Mouse (Mus musculus): ENCODE measurements at regions not wholly inside any gene's neighbourhood (a gene's known extent, or its start where the extent isn't known, plus 50 kb on each side); places are given as distances from the start of the nearest gene placed in this dataset.

DNA sequence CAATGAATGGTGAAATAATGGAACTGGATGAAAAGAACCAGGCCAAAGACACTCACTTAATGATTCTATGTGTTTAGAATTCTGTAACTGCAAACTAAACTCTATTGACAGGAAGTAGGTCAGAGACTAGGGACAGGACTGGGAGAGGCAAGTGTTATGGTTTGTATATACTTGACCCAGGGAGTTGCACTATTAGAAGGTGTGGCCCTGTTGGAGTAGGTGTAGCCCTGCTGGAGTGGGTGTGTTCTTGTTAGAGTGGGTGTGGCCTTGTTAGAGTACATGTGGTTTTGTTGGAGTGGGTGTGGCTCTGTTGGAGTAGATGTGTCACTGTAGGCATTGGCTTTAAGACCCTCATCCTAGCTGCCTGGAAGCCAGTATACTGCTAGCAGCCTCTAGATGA lies 93.0 kb upstream of the Npas2 start:
- DNase-seq (ENCODE audit: low read depth, low spot score): no peak

DNA sequence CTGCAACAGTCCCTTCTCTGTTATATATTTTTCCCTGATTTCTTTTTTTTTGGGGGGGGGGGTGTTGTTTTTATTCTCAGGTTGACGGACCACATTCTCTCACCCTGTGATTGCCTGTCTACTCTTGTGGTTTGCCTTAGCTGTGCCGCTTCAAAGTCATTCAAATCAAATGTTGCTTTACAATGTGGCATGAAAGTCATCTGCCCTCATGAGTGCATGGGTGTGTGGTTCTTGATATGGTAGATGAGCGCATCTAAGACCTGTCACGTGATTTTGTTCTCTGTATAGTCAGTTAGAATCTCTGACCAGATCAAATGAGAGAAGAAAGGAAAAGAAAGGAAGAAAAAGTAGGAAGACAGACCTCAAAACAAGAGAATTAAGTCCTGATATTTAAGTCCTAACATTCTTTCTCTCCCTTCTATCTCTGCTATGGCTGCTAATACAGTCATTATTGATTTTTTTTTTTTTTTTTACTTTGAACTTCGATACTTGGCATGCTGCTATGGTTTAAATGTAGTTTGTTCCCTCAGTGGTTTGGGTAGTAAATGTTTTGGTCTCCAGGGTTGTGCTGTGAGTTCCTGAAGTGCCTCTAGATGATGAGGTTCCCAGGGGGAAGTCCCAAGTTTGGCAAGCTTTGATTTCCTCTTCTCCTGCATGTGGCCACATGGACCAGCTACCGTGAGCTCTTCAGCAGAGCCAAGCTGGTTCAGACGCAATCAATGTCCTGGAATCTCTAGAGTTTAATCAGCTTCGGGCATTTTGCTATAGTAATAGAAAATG lies 91.2 kb upstream of the Npas2 start:
- DNase-seq (ENCODE audit: low read depth, low spot score): no peak

DNA sequence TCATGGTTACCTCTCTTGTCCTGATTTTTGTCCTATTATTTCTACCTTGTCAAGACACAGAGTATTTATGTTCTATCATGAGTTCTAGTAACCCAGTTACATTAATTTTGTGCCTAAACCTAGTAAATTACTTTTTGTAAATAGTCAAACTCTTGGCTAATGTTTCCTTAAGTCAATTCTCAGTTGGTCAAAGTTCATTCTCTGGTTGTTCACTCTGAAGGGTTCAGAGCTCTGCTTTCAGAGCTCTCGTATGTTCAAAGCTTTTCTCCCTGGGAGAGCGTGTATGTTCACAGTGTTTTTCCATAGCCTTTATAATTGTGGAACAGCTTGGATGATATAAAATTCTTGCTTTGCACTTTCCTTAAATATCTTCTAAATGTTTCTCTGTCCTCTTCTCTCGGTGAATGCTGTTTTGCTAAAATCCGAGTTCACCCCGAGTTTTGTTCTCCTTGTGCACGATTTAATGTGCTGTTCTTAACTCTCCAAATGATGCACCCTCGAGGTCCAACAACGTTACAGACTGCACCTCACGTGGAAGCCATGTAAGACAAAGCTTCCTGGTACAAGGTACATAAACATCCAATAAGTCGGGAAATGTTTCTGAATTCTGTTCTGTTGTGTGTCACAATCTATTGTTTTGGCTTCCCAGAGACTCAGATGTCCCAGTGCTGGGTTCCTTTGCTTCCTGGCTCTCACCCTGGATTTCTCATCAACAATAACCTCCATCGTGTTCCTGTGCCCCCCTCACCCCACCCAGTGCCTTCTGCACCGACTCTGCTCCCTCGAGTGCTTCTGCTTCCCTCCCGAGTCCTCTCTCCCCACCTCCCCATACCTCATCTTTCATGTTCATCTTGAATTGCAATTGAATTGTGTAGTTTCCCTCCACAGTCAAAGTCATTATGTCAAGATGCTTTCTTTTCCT lies 90.3 kb upstream of the Npas2 start:
- no peak for DNase-seq (ENCODE audit: low read depth, low spot score)

DNA sequence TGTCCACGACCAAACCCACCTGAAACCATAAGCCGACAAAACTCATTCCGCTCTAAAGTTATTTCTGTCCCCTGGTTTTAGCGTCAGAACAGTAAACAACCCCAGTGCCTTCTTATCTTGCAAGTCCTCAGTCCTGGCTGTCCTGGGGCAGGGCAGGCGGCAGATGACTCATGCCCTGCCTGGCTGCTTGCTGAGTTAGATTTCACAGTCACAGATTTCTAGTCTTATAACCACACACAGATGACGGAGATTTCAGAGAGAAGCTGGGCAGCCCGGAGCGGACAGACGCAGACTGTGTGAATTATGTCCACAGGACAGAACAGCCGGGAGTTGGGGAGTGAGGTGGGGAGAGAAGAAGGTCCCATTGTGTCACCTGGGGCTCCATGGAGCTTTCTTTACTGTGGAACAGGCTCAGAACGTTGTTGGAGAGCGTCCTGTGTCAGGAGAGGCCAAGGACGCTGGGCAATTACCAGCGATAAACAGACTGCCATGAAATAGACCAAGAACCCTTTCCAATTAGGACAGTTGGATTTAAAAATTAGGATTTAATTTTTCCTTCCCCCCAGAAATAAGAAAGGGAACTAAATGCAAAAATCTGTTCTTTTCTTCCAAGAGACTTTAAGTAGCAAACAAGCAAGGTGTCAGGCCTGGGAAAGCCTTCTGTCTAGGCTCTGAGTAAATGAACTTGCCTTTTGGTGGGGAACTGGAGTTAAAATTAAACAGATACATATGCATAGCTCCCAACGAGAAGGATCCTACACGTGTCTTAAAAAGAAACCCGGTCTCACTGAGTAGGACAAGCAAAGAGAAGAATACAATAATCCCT lies 87.8 kb upstream of the Npas2 start:
- DNase-seq (ENCODE audit: low read depth, low spot score): no peak

DNA sequence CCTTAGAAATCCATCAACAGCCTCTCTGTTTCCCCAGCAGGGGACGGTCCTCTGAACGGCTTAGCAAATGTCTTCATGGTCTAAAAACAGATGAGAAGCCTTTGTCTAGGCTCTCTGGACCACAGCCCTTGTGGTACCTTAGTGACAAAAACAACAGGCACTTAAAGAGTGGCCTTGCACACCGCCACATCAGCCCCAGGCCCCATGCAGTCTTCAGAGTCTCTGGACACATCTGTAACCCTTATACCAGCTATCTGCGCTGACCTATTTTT lies 87.2 kb upstream of the Npas2 start:
- no peak for DNase-seq (ENCODE audit: low read depth, low spot score)

DNA sequence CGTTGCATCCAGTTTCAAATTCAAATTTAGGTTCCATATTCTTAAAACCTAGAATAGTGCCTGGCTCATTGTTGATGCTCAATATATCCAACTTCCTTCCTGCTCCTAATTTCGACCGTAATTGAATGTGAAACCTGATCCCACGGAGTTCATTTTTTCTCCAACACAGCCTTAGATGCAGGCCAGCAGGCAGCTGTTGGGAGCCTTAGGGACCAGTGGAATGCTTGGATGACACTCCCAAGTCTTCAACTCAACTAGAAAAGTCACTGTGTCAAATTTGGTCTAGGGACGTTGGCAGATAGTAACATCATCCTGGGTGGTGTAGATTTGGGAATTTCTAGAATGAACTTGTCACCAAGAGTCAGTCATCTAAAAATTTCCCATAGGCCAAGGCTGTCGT lies 86.9 kb upstream of the Npas2 start:
- no peak for DNase-seq (ENCODE audit: low read depth, low spot score)

DNA sequence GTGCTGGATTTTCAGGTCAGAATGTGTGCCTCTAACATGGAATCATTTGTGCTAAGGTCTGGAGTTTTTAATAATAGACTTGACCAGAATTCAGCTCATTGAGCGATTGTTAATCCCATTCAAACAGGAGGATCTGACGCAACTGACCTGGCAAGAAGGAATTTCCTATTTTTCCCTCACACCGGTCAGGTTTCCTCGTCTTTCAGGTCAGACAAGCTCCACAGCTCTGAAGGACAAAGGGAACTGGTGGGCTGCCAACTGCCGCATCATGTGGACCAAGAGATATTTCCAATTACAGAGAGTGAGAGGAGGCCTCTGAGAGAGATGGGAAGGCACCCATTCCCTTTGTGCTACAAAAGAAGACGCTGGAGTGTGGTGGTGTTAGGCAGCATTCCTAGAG lies 77.2 kb upstream of the Npas2 start:
- DNase-seq (ENCODE audit: low read depth, low spot score): no peak

DNA sequence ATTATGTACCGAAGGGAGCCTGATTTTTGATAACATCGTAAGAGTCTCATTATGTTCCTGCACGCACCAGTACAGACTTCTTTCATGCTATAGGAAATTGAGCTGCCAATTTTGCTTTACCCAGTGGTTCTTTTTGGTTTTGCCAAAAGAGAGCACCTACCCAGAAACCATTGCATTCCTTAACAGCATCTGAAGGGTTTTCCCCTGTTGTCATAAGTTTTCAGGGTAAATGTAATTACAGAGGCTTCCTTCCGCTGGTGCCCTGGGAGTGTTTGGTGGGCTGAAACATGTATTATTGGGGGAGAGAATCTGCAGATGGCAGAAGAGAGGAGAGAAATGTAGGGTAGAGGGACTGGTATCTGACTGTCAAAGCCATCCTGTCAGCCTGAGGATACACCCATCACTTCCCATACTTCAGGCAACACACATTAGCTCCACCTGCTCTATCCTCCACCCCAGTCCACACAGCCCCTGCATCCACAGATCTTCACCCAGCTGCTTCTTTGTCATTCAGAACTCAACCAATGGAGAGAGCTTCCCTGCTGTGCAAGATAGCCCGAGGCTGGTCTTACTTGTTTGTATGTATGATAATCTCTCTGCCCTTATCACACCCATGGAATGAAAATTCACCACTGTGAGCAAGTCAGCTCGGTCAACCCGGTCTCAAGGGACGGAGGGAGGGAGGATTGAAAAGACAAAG lies 71.1 kb upstream of the Npas2 start:
- DNase-seq (ENCODE audit: low read depth, low spot score): peak; percentile 78

DNA sequence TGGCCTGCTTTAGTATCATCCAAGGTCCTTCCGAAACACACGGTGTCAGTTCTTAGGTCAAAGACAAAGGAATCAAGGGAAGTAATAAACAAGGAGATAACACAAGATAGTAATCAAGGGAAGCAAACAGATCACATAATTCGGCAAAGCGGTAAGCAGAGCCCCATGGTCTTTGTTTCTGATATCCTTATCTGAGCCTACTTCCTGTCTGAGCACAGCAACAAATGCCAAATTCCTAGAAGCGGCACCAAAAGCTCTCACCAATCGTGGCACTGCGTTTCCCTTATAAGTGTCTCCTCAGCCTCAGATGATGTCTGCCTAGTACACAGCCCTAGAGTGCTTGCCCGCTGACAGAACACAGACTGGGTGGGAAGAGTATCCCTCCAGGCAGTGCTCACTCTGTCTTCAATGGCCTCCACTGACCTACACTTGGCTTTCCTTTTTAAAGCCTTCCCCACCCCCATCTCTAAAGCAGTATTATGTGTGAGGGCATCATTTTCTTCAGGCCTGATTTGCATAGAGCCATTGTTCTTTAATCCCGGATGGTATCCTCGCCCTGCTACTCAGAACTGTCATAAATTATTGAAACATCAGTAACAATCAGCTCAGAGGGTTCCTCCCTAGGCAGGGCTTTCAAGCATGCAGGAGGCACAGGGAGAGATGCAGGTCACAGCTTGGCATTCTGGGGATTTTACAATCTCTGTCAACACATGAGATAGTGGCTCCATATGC lies 70.3 kb upstream of the Npas2 start:
- no peak for DNase-seq (ENCODE audit: low read depth, low spot score)

DNA sequence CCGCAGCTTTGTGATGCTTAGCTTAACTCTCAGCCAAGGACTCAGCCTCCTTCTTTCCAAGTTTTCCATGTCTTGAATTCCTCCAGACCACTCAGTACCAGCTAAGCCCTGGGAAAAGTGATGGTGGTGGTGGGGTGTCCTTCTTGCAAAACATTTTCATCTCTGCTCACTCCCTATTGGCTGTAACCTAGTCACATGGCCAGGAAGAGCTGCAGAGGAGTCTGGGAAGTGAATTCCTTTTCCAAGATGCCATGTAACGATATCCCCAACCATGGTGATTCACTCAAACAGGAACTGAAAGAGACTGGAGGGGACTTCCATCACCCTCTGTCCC lies 69.8 kb upstream of the Npas2 start:
- no peak for DNase-seq (ENCODE audit: low read depth, low spot score)

DNA sequence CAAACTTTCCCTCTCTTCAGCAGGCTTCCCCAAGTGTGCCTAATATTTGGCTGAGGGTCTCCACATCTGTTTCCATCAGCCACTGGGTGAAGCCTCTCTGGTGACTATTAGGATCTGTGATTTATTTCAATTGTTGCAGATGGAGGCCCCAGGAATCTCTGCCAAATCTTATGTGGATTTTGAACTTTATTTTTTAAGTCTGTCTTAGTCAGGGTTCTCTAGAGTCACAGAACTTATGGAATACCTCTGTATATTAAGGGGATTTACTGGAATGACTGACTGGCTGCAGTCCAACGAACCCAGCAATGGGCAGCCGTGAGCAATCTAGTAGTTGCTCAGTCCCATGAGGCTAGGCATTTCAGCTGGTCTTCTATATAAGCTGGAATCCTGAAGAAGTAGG lies 59.0 kb upstream of the Npas2 start:
- no peak for DNase-seq (ENCODE audit: low read depth, low spot score)

DNA sequence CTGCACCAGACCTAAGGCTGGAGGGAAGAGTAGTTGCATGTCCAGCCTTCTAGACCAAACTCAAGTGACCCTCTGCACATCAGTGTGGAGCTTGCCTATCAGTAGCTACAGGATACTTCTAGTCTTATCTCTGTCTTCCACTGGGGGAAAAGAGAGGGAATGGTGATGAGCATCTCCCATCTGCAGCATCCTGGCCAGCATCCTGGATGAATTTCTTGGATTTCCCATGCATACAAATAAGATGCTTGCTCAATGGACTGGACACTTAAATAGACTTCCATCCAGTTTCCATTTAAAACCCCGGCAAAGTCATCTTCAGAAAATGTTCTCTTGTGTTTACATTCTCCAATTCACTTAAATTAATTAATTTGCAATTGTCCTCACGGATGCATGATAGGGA lies 50.5 kb upstream of the Npas2 start:
- DNase-seq (ENCODE audit: low read depth, low spot score): no peak

DNA sequence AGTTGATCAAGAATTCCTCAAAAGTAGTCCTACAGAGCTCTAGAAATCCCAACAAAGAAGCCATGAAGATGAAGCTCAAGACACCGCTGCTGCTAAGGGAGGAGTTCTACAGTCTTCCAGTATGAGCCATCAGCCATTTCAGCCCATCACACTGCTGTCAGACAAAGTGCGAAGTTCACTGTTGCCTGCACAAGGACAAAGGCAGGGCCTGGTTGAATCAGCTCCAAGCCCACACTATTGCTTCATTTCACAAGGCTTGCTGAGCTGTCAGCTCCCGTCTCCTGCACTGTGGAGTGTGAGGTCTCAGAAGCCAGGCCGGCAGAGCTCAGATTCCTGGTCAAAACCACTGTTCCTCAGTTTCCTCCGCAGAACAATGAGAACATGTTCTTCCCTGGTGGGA lies 49.9 kb upstream of the Npas2 start:
- no peak for DNase-seq (ENCODE audit: low read depth, low spot score)

All from WW6 (cell line).